In the genomic region with DNA sequence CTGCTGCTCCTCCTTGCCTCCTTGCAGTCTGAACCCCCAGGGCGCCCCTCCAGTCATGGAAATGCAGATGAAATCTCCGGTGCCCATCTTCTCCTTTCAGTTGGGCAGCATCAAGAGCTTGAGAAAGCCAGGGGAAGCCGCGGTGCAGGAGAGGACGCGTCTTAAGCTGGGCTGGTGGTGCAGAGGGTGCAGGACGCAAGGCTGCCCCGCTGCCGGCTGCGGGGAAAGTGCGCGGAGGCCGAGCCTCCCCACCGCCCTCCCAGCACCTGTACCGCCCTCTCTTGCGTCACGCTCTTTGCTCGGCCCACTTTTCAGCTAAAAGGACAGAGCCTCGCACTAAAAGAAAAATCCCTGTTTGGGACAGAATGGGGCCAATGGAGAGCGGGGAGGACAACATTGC, we compare ENCODE assay signal across 8 mouse cellular contexts. TPM values are rescaled to one million over a fixed set of nuclear protein-coding genes. Genes with fewer than 3 reads are reported as not detected.
A peak's percentile ranks its signal among the peaks of the same experiment; 100 is the strongest.
DNase-seq lines count a peak whose midpoint lies in the region; ATAC-seq and TF ChIP-seq lines count a peak whose summit lies in the region.

A gene (minus strand): TSS at position 229 of the 400 bp plus-strand sequence.

- DNase-seq in MN1 (ENCODE audit: low spot score), result peak; percentile 52
- peak; percentile 53 to 66 for DNase-seq in cerebellum, postnatal 10 days
- peak; percentile 31 to 52 for DNase-seq in frontal cortex, postnatal 36 days (ENCODE audit: low spot score in 2 of 2)
- DNase-seq in hindbrain, embryonic 11.5 days (ENCODE audit: low spot score), result peak; percentile 59
- peak; percentile 26 to 48 for DNase-seq in layer of hippocampus, postnatal 10 days (ENCODE audit: low spot score in 2 of 2)
- peak; percentile 52 for DNase-seq in lung, postnatal 0 days (ENCODE audit: low spot score)
- DNase-seq in retina, adult 2 months (ENCODE audit: low read depth, low spot score), result peak; percentile 44
- peak; percentile 26 to 68 for DNase-seq in urinary bladder, postnatal 36 days (ENCODE audit: low spot score in 2 of 2)

- H3K9ac ChIP-seq in hindbrain, embryonic 11.5 days (ENCODE audit: low read depth, low read length), result peak within 1 kb of the TSS; percentile 29
- no peak within 1 kb of the TSS for H3K9ac ChIP-seq in lung, postnatal 0 days (replicated peaks; ENCODE audit: low read depth)

- no peak for TF ChIP-seq CTCF in lung, postnatal 0 days (IDR thresholded peaks at IDR 0.05)

- peak within 1 kb of the TSS; percentile 40 for H3K4me3 ChIP-seq in hindbrain, embryonic 11.5 days (ENCODE audit: low read depth, low read length)
- peak within 1 kb of the TSS; percentile 19 for H3K4me3 ChIP-seq in lung, postnatal 0 days (ENCODE audit: low read depth, low read length)

- no peaks in the 10 kb centered on the region for H3K36me3 ChIP-seq in hindbrain, embryonic 11.5 days (ENCODE audit: control insufficient read depth, insufficient read depth, low read length)
- H3K36me3 ChIP-seq in lung, postnatal 0 days (ENCODE audit: insufficient read depth, low read length), result no peaks in the 10 kb centered on the region

- under 1% methylated on average over 20 of the region's 20 CpGs for WGBS in hindbrain, embryonic 11.5 days
- 2% methylated on average over 20 of the region's 20 CpGs for WGBS in lung, postnatal 0 days

- H3K4me1 ChIP-seq in hindbrain, embryonic 11.5 days (replicated peaks; ENCODE audit: control insufficient read depth, insufficient read depth, low read length), result 0 out of 2 replicates have a peak, but pooled peaks cover 2% of the 10 kb centered on the region
- H3K4me1 ChIP-seq in lung, postnatal 0 days (ENCODE audit: insufficient read depth, low read depth, low read length), result 0 out of 2 replicates have a peak, but pooled peaks cover 3% of the 10 kb centered on the region

- no peak for TF ChIP-seq EP300 in lung, postnatal 0 days (IDR thresholded peaks at IDR 0.05)

- peak; percentile 66; the same call in 1 of the 2 replicates for ATAC-seq in hindbrain, embryonic 11.5 days (ENCODE audit: low FRiP score)
- ATAC-seq in lung, postnatal 0 days, result peak; percentile 68

- no peak within 1 kb of the TSS for H3K27ac ChIP-seq in hindbrain, embryonic 11.5 days (ENCODE audit: low read depth, low read length)
- H3K27ac ChIP-seq in lung, postnatal 0 days (ENCODE audit: low read length), result no peak within 1 kb of the TSS

- H3K4me2 ChIP-seq in hindbrain, embryonic 11.5 days (replicated peaks; ENCODE audit: low read depth, low read length), result peak within 1 kb of the TSS; percentile 72
- H3K4me2 ChIP-seq in lung, postnatal 0 days (replicated peaks; ENCODE audit: low read depth, low read length), result peak within 1 kb of the TSS; percentile 50

- no peaks in the 10 kb centered on the region for H3K9me3 ChIP-seq in hindbrain, embryonic 11.5 days (ENCODE audit: control insufficient read depth, low read length)
- H3K9me3 ChIP-seq in lung, postnatal 0 days (ENCODE audit: low read length), result no peaks in the 10 kb centered on the region

- peaks cover 2% of the 10 kb centered on the region for H3K27me3 ChIP-seq in hindbrain, embryonic 11.5 days (ENCODE audit: control insufficient read depth, insufficient read depth, low read length)
- no peaks in the 10 kb centered on the region for H3K27me3 ChIP-seq in lung, postnatal 0 days (replicated peaks; ENCODE audit: insufficient read depth, low read length)

RNA-seq across cellular contexts. Expression of the gene that starts here (rescaled TPM):
- polyA plus RNA-seq in hindbrain, embryonic 11.5 days (2014; fragmentation: Nextera tagmentation; extraction: Ambion mirVana), result 2.7 and 2.9 TPM in 2 replicates
- total RNA-seq in layer of hippocampus, postnatal 10 days (2021), result 1 to 10 TPM; 2.8 to 4.2 TPM
- polyA plus RNA-seq in lung, postnatal 0 days (2015; fragmentation: Nextera tagmentation; extraction: Ambion mirVana), result 2.2 and 2.4 TPM in 2 replicates
